Mouse (Mus musculus): ENCODE measurements around the gene Dact3. TPM values are rescaled to one million over a fixed set of nuclear protein-coding genes. Genes with fewer than 3 reads are reported as not detected.

Gene Dact3
- total and polyA plus RNA-seq, 3 experiments = 0.31 to 2.1 TPM; not detected in 1

GRCm38 (mm10) chr7:16894279-16894678 is 19.2 kb downstream of the Dact3 start:
- no peak for TF ChIP-seq JUND (IDR thresholded peaks at IDR 0.05; ENCODE audit: low read depth, low read length)
- TF ChIP-seq TBP (IDR thresholded peaks at IDR 0.05; ENCODE audit: low read depth, low read length) = no peak
- no peak for TF ChIP-seq RAD21 (IDR thresholded peaks at IDR 0.05; ENCODE audit: low read depth, low read length)
- TF ChIP-seq MYB (IDR thresholded peaks at IDR 0.05; ENCODE audit: low read depth, low read length) = no peak
- TF ChIP-seq MAFK (IDR thresholded peaks at IDR 0.05; ENCODE audit: borderline replicate concordance, low read depth, low read length) = no peak
- TF ChIP-seq NRF1 (IDR thresholded peaks at IDR 0.05; ENCODE audit: insufficient read depth, low read depth, low read length, poor library complexity, severe bottlenecking) = no peak
- TF ChIP-seq TAL1 (IDR thresholded peaks at IDR 0.05; ENCODE audit: low read length) = no peak
- no peak for TF ChIP-seq ZMIZ1 (IDR thresholded peaks at IDR 0.05; ENCODE audit: low read depth, low read length)
- H3K4me1 ChIP-seq (ENCODE audit: control insufficient read depth in 1 of 2, insufficient read depth in 2 of 2, low read length in 2 of 2) = peaks cover 0 to 10% of the 10 kb centered on the region in 2 experiments; a peak in 2 of 4 replicates
- H3K9me3 ChIP-seq (replicated peaks; ENCODE audit: insufficient read depth, low read length) = no peaks in the 10 kb centered on the region
- no peaks in the 10 kb centered on the region for H3K79me2 ChIP-seq (ENCODE audit: control insufficient read depth, insufficient read depth, low read length, poor library complexity)
- no peak for DNase-seq (ENCODE audit: low read depth, low spot score)
- H3K9ac ChIP-seq (ENCODE audit: control insufficient read depth, low read depth, low read length, poor library complexity, severe bottlenecking) = no peak overlapping the region
- peaks cover 0 to 3% of the 10 kb centered on the region in 2 experiments; a peak in 2 of 4 replicates for H3K27me3 ChIP-seq (ENCODE audit: control insufficient read depth in 1 of 2, insufficient read depth in 2 of 2, low read length in 2 of 2)
- H3K4me3 ChIP-seq (ENCODE audit: control insufficient read depth in 1 of 2, insufficient read depth in 1 of 2, low read depth in 2 of 2, low read length in 2 of 2) = no peak overlapping the region
- H3K27ac ChIP-seq (ENCODE audit: control insufficient read depth, low read depth, low read length) = no peak overlapping the region
- no peaks in the 10 kb centered on the region for H3K36me3 ChIP-seq (ENCODE audit: control insufficient read depth in 1 of 2, insufficient read depth in 2 of 2, low read length in 2 of 2)

- Histone ChIP-seq H3K79me2 (ENCODE audit: control insufficient read depth, insufficient read depth, low read length, poor library complexity) (no peaks in the 10 kb centered on the region), H3K27ac (ENCODE audit: control insufficient read depth, low read depth, low read length) (no peak overlapping the region), H3K4me1 (ENCODE audit: control insufficient read depth in 1 of 2, insufficient read depth in 2 of 2, low read length in 2 of 2) (peaks cover 0 to 10% of the 10 kb centered on the region in 2 experiments; a peak in 2 of 4 replicates), H3K4me3 (ENCODE audit: control insufficient read depth in 1 of 2, insufficient read depth in 1 of 2, low read depth in 2 of 2, low read length in 2 of 2) (peak overlapping the region; percentile 55 to 69), H3K36me3 (ENCODE audit: control insufficient read depth in 1 of 2, insufficient read depth in 2 of 2, low read length in 2 of 2) (no peaks in the 10 kb centered on the region), H3K27me3 (ENCODE audit: control insufficient read depth in 1 of 2, insufficient read depth in 2 of 2, low read length in 2 of 2) (peaks cover 0 to 3% of the 10 kb centered on the region in 2 experiments; a peak in 2 of 4 replicates), H3K9me3 (replicated peaks; ENCODE audit: insufficient read depth, low read length) (no peaks in the 10 kb centered on the region), H3K9ac (ENCODE audit: control insufficient read depth, low read depth, low read length, poor library complexity, severe bottlenecking) (peak overlapping the region; percentile 60)
- DNase-seq (ENCODE audit: low read depth, low spot score) = peak; percentile 79
- no peak for TF ChIP-seq NRF1 (IDR thresholded peaks at IDR 0.05; ENCODE audit: insufficient read depth, low read depth, low read length, poor library complexity, severe bottlenecking)
- no peak for TF ChIP-seq ZMIZ1 (IDR thresholded peaks at IDR 0.05; ENCODE audit: low read depth, low read length)
- no peak for TF ChIP-seq MYB (IDR thresholded peaks at IDR 0.05; ENCODE audit: low read depth, low read length)
- no peak for TF ChIP-seq ZKSCAN1 (IDR thresholded peaks at IDR 0.05; ENCODE audit: low read depth, low read length)
- no peak for TF ChIP-seq TBP (IDR thresholded peaks at IDR 0.05; ENCODE audit: low read depth, low read length)
- no peak for TF ChIP-seq MAFK (IDR thresholded peaks at IDR 0.05; ENCODE audit: borderline replicate concordance, low read depth, low read length)
- TF ChIP-seq USF2 (IDR thresholded peaks at IDR 0.05; ENCODE audit: borderline replicate concordance in 1 of 2, insufficient read depth in 1 of 2, low read depth in 1 of 2, low read length in 2 of 2) = no peak
- no peak for TF ChIP-seq RCOR1 (IDR thresholded peaks at IDR 0.05; ENCODE audit: low read depth, low read length)
- TF ChIP-seq POLR2AphosphoS5 (IDR thresholded peaks at IDR 0.05; ENCODE audit: borderline replicate concordance, low read depth, low read length) = no peak
- TF ChIP-seq SIN3A (IDR thresholded peaks at IDR 0.05; ENCODE audit: low read length) = peak; percentile 67
- TF ChIP-seq ZC3H11A (IDR thresholded peaks at IDR 0.05; ENCODE audit: low read depth, low read length) = peak; percentile 60
- TF ChIP-seq ELF1 (IDR thresholded peaks at IDR 0.05; ENCODE audit: low read depth, low read length) = no peak
- peak; percentile 82 to 88 (median 86) for TF ChIP-seq CTCF (IDR thresholded peaks at IDR 0.05 in 2 of 3, conservative IDR thresholded peaks at IDR 0.05 in 1 of 3; ENCODE audit: control insufficient read depth in 1 of 3, insufficient read depth in 1 of 3, low read depth in 2 of 3, low read length in 3 of 3, poor library complexity in 1 of 3, severe bottlenecking in 1 of 3)
- no peak for TF ChIP-seq GABPA (IDR thresholded peaks at IDR 0.05; ENCODE audit: low read depth, low read length)
- no peak for TF ChIP-seq CHD2 (IDR thresholded peaks at IDR 0.05; ENCODE audit: low read length)
- no peak for TF ChIP-seq BHLHE40 (IDR thresholded peaks at IDR 0.05; ENCODE audit: borderline replicate concordance, low read depth, low read length)
- TF ChIP-seq POLR2A (IDR thresholded peaks at IDR 0.05; ENCODE audit: control insufficient read depth in 1 of 2, insufficient read depth in 1 of 2, low read depth in 1 of 2, low read length in 2 of 2, poor library complexity in 1 of 2) = no peak
- no peak for TF ChIP-seq TAL1 (IDR thresholded peaks at IDR 0.05; ENCODE audit: low read length)
- TF ChIP-seq KAT2A (conservative IDR thresholded peaks at IDR 0.05; ENCODE audit: low read depth, low read length) = no peak
- TF ChIP-seq POLR2AphosphoS2 (IDR thresholded peaks at IDR 0.05; ENCODE audit: low read length) = no peak
- TF ChIP-seq MEF2A (IDR thresholded peaks at IDR 0.05; ENCODE audit: extremely low read depth, insufficient replicate concordance, low read depth, low read length, poor library complexity, severe bottlenecking) = no peak
- no peak for TF ChIP-seq TCF12 (IDR thresholded peaks at IDR 0.05; ENCODE audit: low read depth, low read length)
- TF ChIP-seq USF1 (IDR thresholded peaks at IDR 0.05; ENCODE audit: low read depth, low read length) = no peak
- TF ChIP-seq CHD1 (IDR thresholded peaks at IDR 0.05; ENCODE audit: low read depth, low read length) = no peak
- no peak for TF ChIP-seq MYC (IDR thresholded peaks at IDR 0.05; ENCODE audit: low read depth, low read length)
- 0 out of 2 replicates have a peak, but pooled peaks have one; percentile 69 for TF ChIP-seq E2F4 (IDR thresholded peaks at IDR 0.05; ENCODE audit: borderline replicate concordance, low read depth, low read length)
- TF ChIP-seq UBTF (IDR thresholded peaks at IDR 0.05; ENCODE audit: borderline replicate concordance, insufficient read depth, low read depth, low read length) = no peak
- TF ChIP-seq JUND (IDR thresholded peaks at IDR 0.05; ENCODE audit: low read depth, low read length) = no peak
These were observed 19.9 kb downstream of the Dact3 start for GRCm38 (mm10) chr7:16895000-16895399.

Measured in MEL (cell line).